Mouse (Mus musculus) intestine, embryonic 14.5 days (tissue): ENCODE results near the gene Vac14. TPM values are rescaled to one million over a fixed set of nuclear protein-coding genes. Genes with fewer than 3 reads are reported as not detected.
A peak's percentile ranks its signal among the peaks of the same experiment; 100 is the strongest.

Source experiments
- ATAC-seq: fragments of 200-750 bp; cut with Nextera tagmentation; replicated peaks from 2 replicates; pipeline ENCODE4 v1.8.0; 2017; ENCODE audit warnings: low read depth, moderate number of reproducible peaks, moderate TSS enrichment, moderate library complexity; ENCODE audit not compliant: low FRiP score, low TSS enrichment
- DNase-seq: peaks from one replicate; pipeline ENCODE4 v3.0.0-alpha.2; 2018; ENCODE audit warnings: low spot score
- H3K27ac ChIP-seq: fragments of 300-500 bp; sonication (generic); 2 replicates; pipeline ENCODE4 v1.5.1; 2014; ENCODE audit warnings: low read depth, mild to moderate bottlenecking, control low read depth
- H3K27me3 ChIP-seq: fragments of 300-500 bp; sonication (generic); replicated peaks from 2 replicates; pipeline ENCODE4 v1.6.1; 2014; ENCODE audit warnings: low read length, control low read depth; ENCODE audit not compliant: control insufficient read depth, insufficient read depth
- H3K36me3 ChIP-seq: fragments of 300-500 bp; sonication (generic); 2 replicates; pipeline ENCODE4 v1.6.1; 2014; ENCODE audit warnings: low read length, control low read depth; ENCODE audit not compliant: control insufficient read depth, insufficient read depth
- H3K4me1 ChIP-seq: fragments of 300-500 bp; sonication (generic); replicated peaks from 2 replicates; pipeline ENCODE4 v1.6.1; 2014; ENCODE audit warnings: low read length, control low read depth, mixed read lengths; ENCODE audit not compliant: control insufficient read depth, insufficient read depth
- H3K4me2 ChIP-seq: fragments of 300-500 bp; sonication (generic); 2 replicates; pipeline ENCODE4 v1.6.1; 2014; ENCODE audit warnings: low read length
- H3K4me3 ChIP-seq: fragments of 300-500 bp; sonication (generic); 2 replicates; pipeline ENCODE4 v1.5.1; 2014; ENCODE audit warnings: low read depth, low read length, control low read depth, mixed read lengths
- H3K9ac ChIP-seq: fragments of 300-500 bp; sonication (generic); 2 replicates; pipeline ENCODE4 v1.6.1; 2014; ENCODE audit warnings: mild to moderate bottlenecking, low read length
- H3K9me3 ChIP-seq: fragments of 300-500 bp; sonication (generic); 2 replicates; pipeline ENCODE4 v1.6.1; 2016; ENCODE audit warnings: low read length, control low read depth; ENCODE audit not compliant: control insufficient read depth
- WGBS: fragments of 180-500 bp; shearing (Covaris S2); extraction: QIAGEN DNeasy Blood & Tissue Kit; methylation state at CpG from one replicate; pipeline ENCODE4 v1.1.7; 2014; 5-methylcytosine and 5-hydroxymethylcytosine counted together
- polyA plus RNA-seq: library from polyadenylated mRNA; unstranded; fragments of >200 nt; fragmentation: Nextera tagmentation; extraction: Ambion mirVana; gene quantifications from 2 replicates; pipeline ENCODE4 v1.2.1, GENCODE M21; 2014

Vac14 gene
- polyA plus RNA-seq, 1 experiment from 2014 or later: 27.2 TPM

GRCm38 (mm10) chr8:110726893-110727292 is 108.5 kb downstream of the Vac14 start:
- H3K4me3 ChIP-seq: no peak overlapping the region
- peaks cover 57% of the 10 kb centered on the region for H3K36me3 ChIP-seq
- no peak overlapping the region for H3K27ac ChIP-seq
- DNase-seq: peak; percentile 86
- H3K27me3 ChIP-seq: no peaks in the 10 kb centered on the region
- ATAC-seq: no peak
- H3K9ac ChIP-seq: no peak overlapping the region
- H3K9me3 ChIP-seq: no peaks in the 10 kb centered on the region
- 16% methylated on average over 18 of the region's 18 CpGs for WGBS
- no peak overlapping the region for H3K4me2 ChIP-seq
- peaks cover 26% of the 10 kb centered on the region for H3K4me1 ChIP-seq

GRCm38 (mm10) chr8:110731346-110731859 is 113.0 kb downstream of the Vac14 start:
- ATAC-seq: no peak

GRCm38 (mm10) chr8:110733036-110733435 is 114.7 kb downstream of the Vac14 start:
- 90% methylated on average over 8 of the region's 8 CpGs for WGBS
- H3K9me3 ChIP-seq: no peaks in the 10 kb centered on the region
- no peaks in the 10 kb centered on the region for H3K27me3 ChIP-seq
- ATAC-seq (no peak), DNase-seq (no peak)
- H3K9ac ChIP-seq: no peak overlapping the region
- H3K27ac ChIP-seq: no peak overlapping the region
- peaks cover 97% of the 10 kb centered on the region for H3K36me3 ChIP-seq
- H3K4me1 ChIP-seq: no peaks in the 10 kb centered on the region
- H3K4me2 ChIP-seq: no peak overlapping the region
- no peak overlapping the region for H3K4me3 ChIP-seq

More at GRCm38 (mm10) chr8:110731346-110731859, 113.0 kb downstream of the Vac14 start:
- 92% methylated on average over 8 of the region's 8 CpGs for WGBS
- no peaks in the 10 kb centered on the region for H3K27me3 ChIP-seq
- DNase-seq: no peak
- H3K9ac ChIP-seq: no peak overlapping the region
- H3K36me3 ChIP-seq: peaks cover 95% of the 10 kb centered on the region
- H3K27ac ChIP-seq: no peak overlapping the region
- no peaks in the 10 kb centered on the region for H3K9me3 ChIP-seq
- no peak overlapping the region for H3K4me3 ChIP-seq
- no peaks in the 10 kb centered on the region for H3K4me1 ChIP-seq
- no peak overlapping the region for H3K4me2 ChIP-seq

DNA sequence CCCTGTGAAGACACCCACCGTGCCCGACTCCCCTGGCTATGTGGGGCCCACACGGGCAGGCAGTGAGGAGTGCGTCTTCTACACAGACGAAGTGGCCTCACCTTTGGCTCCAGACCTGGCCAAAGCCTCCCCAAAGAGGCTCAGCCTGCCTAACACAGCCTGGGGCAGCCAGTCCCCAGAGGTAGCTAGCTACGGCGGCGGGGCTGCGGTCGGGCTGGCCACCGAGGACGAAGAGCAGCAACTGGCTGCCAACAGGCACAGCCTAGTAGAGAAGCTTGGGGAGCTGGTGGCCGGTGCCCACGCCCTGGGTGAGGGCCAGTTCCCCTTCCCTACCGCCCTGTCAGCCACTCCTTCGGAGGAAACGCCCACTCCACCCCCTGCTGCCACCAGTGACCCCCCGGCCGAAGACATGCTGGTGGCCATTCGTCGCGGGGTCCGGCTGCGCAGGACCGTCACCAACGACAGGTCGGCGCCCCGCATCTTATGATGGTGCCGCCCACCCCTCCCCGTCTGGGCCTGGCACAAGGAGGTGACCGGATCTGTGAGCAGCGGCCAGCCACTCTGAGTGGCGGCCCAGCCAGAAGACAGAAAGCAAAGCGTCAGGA is 120.3 kb downstream of the Vac14 start:
- H3K36me3 ChIP-seq: peaks cover 69% of the 10 kb centered on the region
- ATAC-seq (no peak), DNase-seq (no peak)
- no peak overlapping the region for H3K4me3 ChIP-seq
- no peaks in the 10 kb centered on the region for H3K9me3 ChIP-seq
- H3K27ac ChIP-seq: no peak overlapping the region
- H3K4me2 ChIP-seq: no peak overlapping the region
- no peaks in the 10 kb centered on the region for H3K27me3 ChIP-seq
- WGBS: 93% methylated on average over 35 of the region's 35 CpGs
- no peaks in the 10 kb centered on the region for H3K4me1 ChIP-seq
- no peak overlapping the region for H3K9ac ChIP-seq

GRCm38 (mm10) chr8:110740629-110741175 is 122.3 kb downstream of the Vac14 start:
- no peaks in the 10 kb centered on the region for H3K9me3 ChIP-seq
- no peak overlapping the region for H3K9ac ChIP-seq
- no peaks in the 10 kb centered on the region for H3K4me1 ChIP-seq
- ATAC-seq (no peak), DNase-seq (no peak)
- H3K27ac ChIP-seq: no peak overlapping the region
- WGBS: 90% methylated on average over 5 of the region's 5 CpGs
- peaks cover 49% of the 10 kb centered on the region for H3K36me3 ChIP-seq
- no peak overlapping the region for H3K4me2 ChIP-seq
- H3K27me3 ChIP-seq: no peaks in the 10 kb centered on the region
- H3K4me3 ChIP-seq: no peak overlapping the region

- Histone ChIP-seq H3K36me3 (peaks cover 36% of the 10 kb centered on the region), H3K9me3 (no peaks in the 10 kb centered on the region), H3K9ac (no peak overlapping the region), H3K4me2 (no peak overlapping the region), H3K4me3 (no peak overlapping the region), H3K27me3 (no peaks in the 10 kb centered on the region), H3K4me1 (no peaks in the 10 kb centered on the region), H3K27ac (no peak overlapping the region)
- DNase-seq (no peak), ATAC-seq (no peak)
- WGBS: 81% methylated on average over 15 of the region's 15 CpGs
Measured at GRCm38 (mm10) chr8:110741816-110742451, 123.5 kb downstream of the Vac14 start.

DNA sequence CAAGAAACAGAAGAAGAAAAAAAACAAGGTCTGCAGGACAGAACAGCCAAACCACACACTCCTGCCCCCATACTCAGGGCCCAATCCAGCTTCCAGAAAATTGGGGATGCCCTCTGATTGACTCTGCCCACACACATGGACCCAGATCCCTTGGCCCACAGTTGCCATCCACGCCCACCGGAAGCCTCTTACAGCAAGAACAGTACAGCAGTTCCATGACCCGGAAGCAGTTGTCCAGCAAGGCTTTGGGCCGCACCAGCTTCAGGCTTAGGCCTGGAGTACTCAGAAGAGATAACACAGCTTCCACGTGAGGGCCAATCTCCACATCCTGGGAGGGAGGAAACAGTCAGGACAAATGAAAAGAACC is 124.0 kb downstream of the Vac14 start:
- ATAC-seq (no peak), DNase-seq (no peak)
- Histone ChIP-seq H3K4me3 (no peak overlapping the region), H3K9ac (no peak overlapping the region), H3K9me3 (no peaks in the 10 kb centered on the region), H3K27me3 (no peaks in the 10 kb centered on the region), H3K36me3 (peaks cover 31% of the 10 kb centered on the region), H3K27ac (no peak overlapping the region), H3K4me1 (no peaks in the 10 kb centered on the region), H3K4me2 (no peak overlapping the region)
- 85% methylated on average over 5 of the region's 5 CpGs for WGBS

DNA sequence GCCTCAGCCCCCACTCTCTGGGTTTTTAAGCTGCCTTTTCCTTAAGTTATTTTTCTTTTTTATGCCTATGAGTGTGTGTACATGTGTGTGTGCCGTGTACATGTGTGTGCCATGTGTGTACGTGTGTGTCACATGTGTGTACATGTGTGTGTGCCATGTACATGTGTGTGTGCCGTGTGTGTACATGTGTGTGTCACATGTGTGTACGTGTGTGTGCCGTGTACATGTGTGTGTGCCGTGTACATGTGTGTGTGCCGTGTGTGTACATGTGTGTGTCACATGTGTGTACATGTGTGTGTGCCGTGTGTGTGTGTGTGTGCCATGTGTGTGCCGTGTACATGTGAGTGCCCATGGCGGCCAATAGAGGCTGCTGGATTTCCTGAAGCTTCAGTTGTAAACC is 126.8 kb downstream of the Vac14 start:
- ATAC-seq: no peak
- Histone ChIP-seq H3K9me3 (no peaks in the 10 kb centered on the region), H3K9ac (no peak overlapping the region), H3K4me2 (no peak overlapping the region), H3K27me3 (no peaks in the 10 kb centered on the region), H3K36me3 (peaks cover 4% of the 10 kb centered on the region; the same call in 1 of the 2 replicates), H3K27ac (no peak overlapping the region), H3K4me1 (no peaks in the 10 kb centered on the region), H3K4me3 (no peak overlapping the region)
- WGBS: 93% methylated on average over 10 of the region's 10 CpGs
- DNase-seq: no peak
